Mouse (Mus musculus) hematopoietic stem cell, adult 5-6 weeks (primary cell): ENCODE measurements around the gene Nrxn3. TPM values are rescaled to one million over a fixed set of nuclear protein-coding genes. Genes with fewer than 3 reads are reported as not detected.

ENCODE experiments used
- ATAC-seq, 2 experiments: fragments of 125-278 bp in 1 of 2; replicated peaks in 1 of 2; 2 replicates each; pipeline ENCODE4 v1.8.0; 2016 to 2017; ENCODE audit warnings: inconsistent platforms in 2 of 2, mild to moderate bottlenecking in 2 of 2, moderate number of reproducible peaks in 2 of 2, low read depth in 1 of 2, moderate TSS enrichment in 1 of 2; ENCODE audit not compliant: low FRiP score in 2 of 2, poor library complexity in 2 of 2, severe bottlenecking in 2 of 2, insufficient read depth in 1 of 2, low TSS enrichment in 1 of 2
- total RNA-seq: library from RNA; stranded (forward); fragments of 172-1452, 232-1000 nt; gene quantifications from 2 replicates; pipeline ENCODE4 v1.2.3, GENCODE M21; 2017

Gene Nrxn3
- total RNA-seq, 1 experiment from 2014 or later: not detected

- no peak for ATAC-seq
Measured at GRCm38 (mm10) chr12:88863069-88863468, 140.4 kb downstream of the Nrxn3 start.

GRCm38 (mm10) chr12:88868288-88868687 is 145.6 kb downstream of the Nrxn3 start:
- no peak for ATAC-seq

- no peak for ATAC-seq
Measured at GRCm38 (mm10) chr12:88897331-88897730, 174.7 kb downstream of the Nrxn3 start.

- no peak for ATAC-seq
Measured at GRCm38 (mm10) chr12:88900014-88900727, 177.5 kb downstream of the Nrxn3 start.

GRCm38 (mm10) chr12:88900728-88901080 is 178.0 kb downstream of the Nrxn3 start:
- no peak for ATAC-seq

GRCm38 (mm10) chr12:88910761-88911160 is 188.1 kb downstream of the Nrxn3 start:
- no peak for ATAC-seq

- no peak for ATAC-seq
Measured at GRCm38 (mm10) chr12:88916752-88917151, 194.1 kb downstream of the Nrxn3 start.

GRCm38 (mm10) chr12:88924896-88925295 is 202.2 kb downstream of the Nrxn3 start:
- ATAC-seq: no peak

GRCm38 (mm10) chr12:88926306-88926705 is 203.6 kb downstream of the Nrxn3 start:
- ATAC-seq: no peak

GRCm38 (mm10) chr12:88931713-88932112 is 209.0 kb downstream of the Nrxn3 start:
- ATAC-seq: no peak

- ATAC-seq: no peak
Measured at GRCm38 (mm10) chr12:88939679-88940078, 217.0 kb downstream of the Nrxn3 start.

- ATAC-seq: 0 out of 4 replicates have a peak, but pooled peaks of 1 of the 2 experiments have one; percentile 32
Measured at GRCm38 (mm10) chr12:88944967-88945366, 222.3 kb downstream of the Nrxn3 start.

GRCm38 (mm10) chr12:88949870-88950269 is 227.2 kb downstream of the Nrxn3 start:
- ATAC-seq: no peak

- no peak for ATAC-seq
Measured at GRCm38 (mm10) chr12:88952937-88953600, 230.4 kb downstream of the Nrxn3 start.

GRCm38 (mm10) chr12:88953801-88954200 is 231.1 kb downstream of the Nrxn3 start:
- ATAC-seq: no peak

GRCm38 (mm10) chr12:88957431-88957830 is 234.8 kb downstream of the Nrxn3 start:
- no peak for ATAC-seq

- ATAC-seq: no peak
Measured at GRCm38 (mm10) chr12:88960817-88961216, 238.1 kb downstream of the Nrxn3 start.

GRCm38 (mm10) chr12:88966329-88966728 is 243.7 kb downstream of the Nrxn3 start:
- no peak for ATAC-seq

GRCm38 (mm10) chr12:88976621-88977020 is 253.9 kb downstream of the Nrxn3 start:
- ATAC-seq: no peak
